Mouse (Mus musculus): Measurements from ENCODE around the gene Lekr1.

DNA sequence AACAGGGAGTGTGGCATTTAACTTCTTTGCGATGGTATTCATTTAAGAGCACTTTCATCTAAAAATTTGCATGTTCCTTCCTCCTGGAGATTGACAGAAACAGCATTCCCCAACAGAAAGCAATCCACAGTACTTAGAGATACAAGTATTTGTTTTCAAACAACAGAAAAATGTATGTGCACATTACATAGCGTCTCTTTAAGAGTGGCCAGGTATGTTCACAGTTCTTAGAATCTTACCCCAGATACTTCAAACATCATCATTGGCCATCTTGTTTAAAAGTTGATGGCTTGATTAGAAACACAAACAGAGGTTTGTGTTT, 38.4 kb upstream of the Lekr1 start:
- TF ChIP-seq POLR2A (IDR thresholded peaks at IDR 0.05; ENCODE audit: low read depth, low read length) (no peak), CTCF (IDR thresholded peaks at IDR 0.05; ENCODE audit: extremely low read depth, insufficient read length, insufficient replicate concordance, low read depth, low read length) (no peak)

Measured in small intestine, adult 2 months (tissue).